Mouse (Mus musculus) midbrain, postnatal 0 days (tissue): ENCODE data around the gene Vezf1. TPM values are rescaled to one million over a fixed set of nuclear protein-coding genes. Genes with fewer than 3 reads are reported as not detected.
A peak's percentile ranks its signal among the peaks of the same experiment; 100 is the strongest.

ENCODE experiments used
- ATAC-seq: fragments of 200-750 bp; cut with Nextera tagmentation; 2 replicates; pipeline ENCODE4 v1.8.0; 2017; ENCODE audit warnings: moderate number of reproducible peaks, mild to moderate bottlenecking, moderate TSS enrichment, moderate library complexity; ENCODE audit not compliant: low FRiP score
- DNase-seq: peaks from one replicate; pipeline ENCODE4 v3.0.0-alpha.2; 2015; ENCODE audit warnings: low spot score
- H3K27ac ChIP-seq: fragments of 300-500 bp; sonication (generic); 2 replicates; pipeline ENCODE4 v1.5.1; 2014; ENCODE audit warnings: low read depth, mild to moderate bottlenecking, low read length, mixed read lengths
- H3K27me3 ChIP-seq: fragments of 300-500 bp; sonication (generic); 2 replicates; pipeline ENCODE4 v1.6.1; 2014; ENCODE audit warnings: low read length, control low read depth, mixed read lengths; ENCODE audit not compliant: insufficient read depth
- H3K36me3 ChIP-seq: fragments of 300-500 bp; sonication (generic); 2 replicates; pipeline ENCODE4 v1.6.1; 2014; ENCODE audit warnings: low read length, control low read depth, mixed read lengths; ENCODE audit not compliant: insufficient read depth
- H3K4me1 ChIP-seq: fragments of 300-500 bp; sonication (generic); 2 replicates; pipeline ENCODE4 v1.6.1; 2014; ENCODE audit warnings: mild to moderate bottlenecking, control low read depth, antibody characterized with exemption, low read length, mixed read lengths; ENCODE audit not compliant: insufficient read depth
- H3K4me2 ChIP-seq: fragments of 300-500 bp; sonication (generic); 2 replicates; pipeline ENCODE4 v1.6.1; 2014; ENCODE audit warnings: low read depth, mild to moderate bottlenecking, low read length, mixed read lengths; ENCODE audit not compliant: poor library complexity, severe bottlenecking
- H3K4me3 ChIP-seq: fragments of 300-500 bp; sonication (generic); 2 replicates; pipeline ENCODE4 v1.5.1; 2014; ENCODE audit warnings: low read depth, mild to moderate bottlenecking, low read length, moderate library complexity
- H3K9ac ChIP-seq: fragments of 300-500 bp; sonication (generic); replicated peaks from 2 replicates; pipeline ENCODE4 v1.6.1; 2014; ENCODE audit warnings: mild to moderate bottlenecking, low read length, moderate library complexity, mixed read lengths; ENCODE audit not compliant: poor library complexity, severe bottlenecking
- H3K9me3 ChIP-seq: fragments of 300-500 bp; sonication (generic); 2 replicates; pipeline ENCODE4 v1.6.1; 2016; ENCODE audit warnings: low read length, control low read depth
- CTCF ChIP-seq: IDR thresholded peaks from 2 replicates; pipeline ENCODE4 v1.5.1; 2016; ENCODE audit warnings: antibody characterized with exemption, mild to moderate bottlenecking
- WGBS: fragments of 180-500 bp; shearing (Covaris S2); extraction: QIAGEN DNeasy Blood & Tissue Kit; methylation state at CpG from one replicate; pipeline ENCODE4 v1.1.7; 2014; 5-methylcytosine and 5-hydroxymethylcytosine counted together
- polyA plus RNA-seq: library from polyadenylated mRNA; unstranded; fragments of >200 nt; fragmentation: Nextera tagmentation; extraction: Ambion mirVana; gene quantifications from 2 replicates; pipeline ENCODE4 v1.2.1, GENCODE M21; 2015
- total RNA-seq: library from RNA; depleted of rRNA; stranded (reverse); fragments of >200 nt; gene quantifications from 2 replicates; pipeline ENCODE4 v1.2.3, GENCODE M21; 2014

Vezf1 gene
- total and polyA plus RNA-seq, 2 experiments from 2014 or later, result 30.9 to 31.4 TPM

- DNase-seq, result no peak
- no peaks in the 10 kb centered on the region; the same call in 1 of the 2 replicates for H3K36me3 ChIP-seq
- peak overlapping the region; percentile 69 for H3K4me2 ChIP-seq
- H3K4me3 ChIP-seq, result peak overlapping the region; percentile 95; the same call in 1 of the 2 replicates
- H3K9ac ChIP-seq, result 0 out of 2 replicates have a peak overlapping the region, but pooled peaks have one; percentile 4
- H3K27me3 ChIP-seq, result no peaks in the 10 kb centered on the region
- no peaks in the 10 kb centered on the region for H3K9me3 ChIP-seq
- no peak for ATAC-seq
- H3K4me1 ChIP-seq, result 0 out of 2 replicates have a peak, but pooled peaks cover 6% of the 10 kb centered on the region
- TF ChIP-seq CTCF, result no peak
- H3K27ac ChIP-seq, result no peak overlapping the region
Measured at GRCm38 (mm10) chr11:88049732-88050131, 18.3 kb upstream of the Vezf1 start.

- no peaks in the 10 kb centered on the region; the same call in 1 of the 2 replicates for H3K36me3 ChIP-seq
- ATAC-seq (no peak), DNase-seq (no peak)
- H3K27ac ChIP-seq, result no peak overlapping the region
- WGBS, result 68% methylated on average over 4 of the region's 4 CpGs
- TF ChIP-seq CTCF, result no peak
- H3K27me3 ChIP-seq, result no peaks in the 10 kb centered on the region
- H3K4me2 ChIP-seq, result no peak overlapping the region
- no peak overlapping the region for H3K4me3 ChIP-seq
- H3K4me1 ChIP-seq, result 0 out of 2 replicates have a peak, but pooled peaks cover 6% of the 10 kb centered on the region
- H3K9me3 ChIP-seq, result no peaks in the 10 kb centered on the region
- no peak overlapping the region for H3K9ac ChIP-seq
Measured at GRCm38 (mm10) chr11:88052638-88053037, 15.4 kb upstream of the Vezf1 start.

GRCm38 (mm10) chr11:88053821-88054220 is 14.3 kb upstream of the Vezf1 start:
- ATAC-seq (no peak), DNase-seq (no peak)
- Histone ChIP-seq H3K9ac (no peak overlapping the region), H3K27ac (no peak overlapping the region), H3K4me3 (no peak overlapping the region), H3K4me2 (no peak overlapping the region), H3K36me3 (no peaks in the 10 kb centered on the region; the same call in 1 of the 2 replicates), H3K4me1 (0 out of 2 replicates have a peak, but pooled peaks cover 6% of the 10 kb centered on the region), H3K9me3 (no peaks in the 10 kb centered on the region), H3K27me3 (no peaks in the 10 kb centered on the region)
- TF ChIP-seq CTCF, result no peak
- 55% methylated on average over 3 of the region's 3 CpGs for WGBS

GRCm38 (mm10) chr11:88054589-88054988 is 13.5 kb upstream of the Vezf1 start:
- Histone ChIP-seq H3K9ac (no peak overlapping the region), H3K27me3 (no peaks in the 10 kb centered on the region), H3K27ac (no peak overlapping the region), H3K4me3 (no peak overlapping the region), H3K9me3 (no peaks in the 10 kb centered on the region), H3K36me3 (no peaks in the 10 kb centered on the region; the same call in 1 of the 2 replicates), H3K4me2 (no peak overlapping the region), H3K4me1 (0 out of 2 replicates have a peak, but pooled peaks cover 1% of the 10 kb centered on the region)
- peak; percentile 83 for TF ChIP-seq CTCF
- ATAC-seq, result no peak
- peak; percentile 69 for DNase-seq
- WGBS, result 85% methylated on average over 1 of the region's 1 CpGs

GRCm38 (mm10) chr11:88055777-88056176 is 12.3 kb upstream of the Vezf1 start:
- TF ChIP-seq CTCF, result no peak

GRCm38 (mm10) chr11:88057788-88058187 is 10.3 kb upstream of the Vezf1 start:
- Histone ChIP-seq H3K36me3 (no peaks in the 10 kb centered on the region), H3K4me1 (no peaks in the 10 kb centered on the region), H3K27me3 (no peaks in the 10 kb centered on the region), H3K9ac (no peak overlapping the region), H3K27ac (no peak overlapping the region), H3K9me3 (no peaks in the 10 kb centered on the region), H3K4me2 (no peak overlapping the region), H3K4me3 (no peak overlapping the region)
- DNase-seq (no peak), ATAC-seq (no peak)
- peak; percentile 44 for TF ChIP-seq CTCF
- 83% methylated on average over 2 of the region's 2 CpGs for WGBS

More at GRCm38 (mm10) chr11:88055777-88056176, 12.3 kb upstream of the Vezf1 start:
- H3K9me3 ChIP-seq, result no peaks in the 10 kb centered on the region
- no peaks in the 10 kb centered on the region; the same call in 1 of the 2 replicates for H3K36me3 ChIP-seq
- H3K9ac ChIP-seq, result no peak overlapping the region
- DNase-seq (no peak), ATAC-seq (no peak)
- H3K27me3 ChIP-seq, result no peaks in the 10 kb centered on the region
- H3K4me2 ChIP-seq, result no peak overlapping the region
- no peak overlapping the region for H3K27ac ChIP-seq
- 92% methylated on average over 2 of the region's 2 CpGs for WGBS
- H3K4me3 ChIP-seq, result no peak overlapping the region
- H3K4me1 ChIP-seq, result no peaks in the 10 kb centered on the region
